23 mouse cellular contexts compared by ENCODE assay signal in genomic region chr16:4923996-4924395, GRCm38 (mm10). TPM values are rescaled to one million over a fixed set of nuclear protein-coding genes. Genes with fewer than 3 reads are reported as not detected.
DNase-seq lines count a peak whose midpoint lies in the region; ATAC-seq and TF ChIP-seq lines count a peak whose summit lies in the region.
"Had no signal": no experiment of that assay in that cellular context is flagged by ENCODE, and none has a peak within 500 bp of the region (broad histone marks: within the 10 kb centered on the region; RNA-seq: fewer than 3 reads in every experiment).

No protein-coding gene starts in this region.

- 88% methylated on average over 5 of the region's 5 CpGs for whole genome bisulfite sequencing in limb, embryonic 13.5 days
- WGBS in limb, embryonic 10.5 days = 91% methylated on average over 5 of the region's 5 CpGs
- 92% methylated on average over 5 of the region's 5 CpGs for WGBS in hindbrain, embryonic 16.5 days

- no peak overlapping the region for H3ac ChIP-seq in C2C12 (ENCODE audit: control insufficient read depth, insufficient read length, low read depth)
- no peak overlapping the region for H3ac ChIP-seq in myocyte (ENCODE audit: control insufficient read depth, insufficient read length)

- ATAC-seq in limb, embryonic 13.5 days (ENCODE audit: low FRiP score, low read depth) = 0 out of 2 replicates have a peak, but pooled peaks have one; percentile 24
- no peak for ATAC-seq in hindbrain, embryonic 16.5 days
- ATAC-seq: activated CD4-positive, CD25-positive, alpha-beta regulatory T cell, adult 4 months; CD4-positive, CD25-positive, alpha-beta regulatory T cell, adult 4 months; Patski had no signal

- peaks cover 87% of the 10 kb centered on the region for H3K36me3 ChIP-seq in limb, embryonic 13.5 days
- peaks cover 80% of the 10 kb centered on the region for H3K36me3 ChIP-seq in limb, embryonic 10.5 days
- H3K36me3 ChIP-seq in C2C12 (ENCODE audit: control insufficient read depth, insufficient read depth) = peaks cover 8% of the 10 kb centered on the region
- H3K36me3 ChIP-seq in myocyte (ENCODE audit: control insufficient read depth, insufficient read depth) = peaks cover 13% of the 10 kb centered on the region
- H3K36me3 ChIP-seq in hindbrain, embryonic 16.5 days (ENCODE audit: control insufficient read depth, insufficient read depth, low read length) = peaks cover 50% of the 10 kb centered on the region

- TF ChIP-seq CTCF in layer of hippocampus, adult 2 months (conservative IDR thresholded peaks at IDR 0.05) = no peak
- no peak for TF ChIP-seq CTCF in C2C12 (IDR thresholded peaks at IDR 0.05; ENCODE audit: control insufficient read depth, insufficient read depth, insufficient read length)

- H3K4me2 ChIP-seq in limb, embryonic 13.5 days (replicated peaks) = no peak overlapping the region
- no peak overlapping the region for H3K4me2 ChIP-seq in myocyte (ENCODE audit: low read depth)
- no peak overlapping the region for H3K4me2 ChIP-seq in hindbrain, embryonic 16.5 days (ENCODE audit: low read length)

- no peaks in the 10 kb centered on the region for H3K27me3 ChIP-seq in limb, embryonic 13.5 days
- no peaks in the 10 kb centered on the region for H3K27me3 ChIP-seq in limb, embryonic 10.5 days (ENCODE audit: low read depth, poor library complexity, severe bottlenecking)
- no peaks in the 10 kb centered on the region for H3K27me3 ChIP-seq in C2C12 (ENCODE audit: control insufficient read depth, insufficient read depth, insufficient read length)
- no peaks in the 10 kb centered on the region for H3K27me3 ChIP-seq in myocyte (ENCODE audit: control insufficient read depth, insufficient read depth, insufficient read length)
- H3K27me3 ChIP-seq in hindbrain, embryonic 16.5 days (replicated peaks; ENCODE audit: control insufficient read depth, insufficient read depth, low read length) = no peaks in the 10 kb centered on the region
- H3K27me3 ChIP-seq: CH12.LX, Patski had no signal

- TF ChIP-seq POLR2A in myocyte (IDR thresholded peaks at IDR 0.05; ENCODE audit: insufficient read length, low read depth) = no peak

- no peak overlapping the region for H3K4me3 ChIP-seq in layer of hippocampus, adult 2 months
- no peak overlapping the region for H3K4me3 ChIP-seq in limb, embryonic 13.5 days
- no peak overlapping the region for H3K4me3 ChIP-seq in limb, embryonic 10.5 days
- no peak overlapping the region for H3K4me3 ChIP-seq in C2C12 (ENCODE audit: insufficient read depth, poor library complexity, severe bottlenecking)
- H3K4me3 ChIP-seq in myocyte = no peak overlapping the region
- no peak overlapping the region for H3K4me3 ChIP-seq in hindbrain, embryonic 16.5 days (ENCODE audit: low read length)

- no peak overlapping the region for H3K9ac ChIP-seq in limb, embryonic 13.5 days
- no peak overlapping the region for H3K9ac ChIP-seq in hindbrain, embryonic 16.5 days (ENCODE audit: low read depth, low read length)

- DNase-seq in layer of hippocampus, adult 2 months (ENCODE audit: low spot score in 2 of 2) = no peak
- DNase-seq in layer of hippocampus, adult 9-10 months (ENCODE audit: low spot score) = no peak
- no peak for DNase-seq in limb, embryonic 10.5 days (ENCODE audit: low spot score)
- no peak for DNase-seq in adrenal gland, adult 2 months
- DNase-seq: adrenal gland, adult 8-10 months; adrenal gland, postnatal 10 days; adrenal gland, postnatal 14 days; adrenal gland, postnatal 25 days; adrenal gland, postnatal 36 days; B cell, adult 2 months; cerebellum, adult 11 months; cerebellum, adult 11-12 months; cerebellum, adult 18-20 months; cerebellum, adult 2 months had no signal

- no peaks in the 10 kb centered on the region for H3K9me3 ChIP-seq in limb, embryonic 13.5 days
- H3K9me3 ChIP-seq in limb, embryonic 10.5 days (replicated peaks) = no peaks in the 10 kb centered on the region
- no peaks in the 10 kb centered on the region for H3K9me3 ChIP-seq in hindbrain, embryonic 16.5 days (ENCODE audit: control insufficient read depth, low read length)
- H3K9me3 ChIP-seq: G1E had no signal

- no peaks in the 10 kb centered on the region for H3K4me1 ChIP-seq in limb, embryonic 13.5 days
- H3K4me1 ChIP-seq in limb, embryonic 10.5 days = no peaks in the 10 kb centered on the region
- no peaks in the 10 kb centered on the region for H3K4me1 ChIP-seq in hindbrain, embryonic 16.5 days (ENCODE audit: control insufficient read depth, insufficient read depth, low read depth, low read length)

- H3K79me3 ChIP-seq in C2C12 (ENCODE audit: low read depth) = no peaks in the 10 kb centered on the region

- H3K79me2 ChIP-seq in C2C12 (ENCODE audit: control insufficient read depth, insufficient read depth) = no peaks in the 10 kb centered on the region
- H3K79me2 ChIP-seq in myocyte (ENCODE audit: control insufficient read depth, insufficient read depth) = no peaks in the 10 kb centered on the region

- peak overlapping the region; percentile 36; the same call in 1 of the 2 replicates for H3K27ac ChIP-seq in layer of hippocampus, adult 2 months
- H3K27ac ChIP-seq in limb, embryonic 13.5 days = no peak overlapping the region
- no peak overlapping the region for H3K27ac ChIP-seq in limb, embryonic 10.5 days
- H3K27ac ChIP-seq in hindbrain, embryonic 16.5 days (ENCODE audit: low read depth, low read length) = no peak overlapping the region

TF ChIP-seq in C2C12, 6 proteins besides CTCF, POLR2A, EP300 and RAD21:
- TF ChIP-seq FOSL1 (IDR thresholded peaks at IDR 0.05; ENCODE audit: insufficient read depth, low read length, poor library complexity, severe bottlenecking) (no peak), MYOD1 (IDR thresholded peaks at IDR 0.05; ENCODE audit: control insufficient read depth, insufficient read length, low read depth) (peak; percentile 50)

TF ChIP-seq in myocyte, 11 proteins besides CTCF, POLR2A, EP300 and RAD21:
- TF ChIP-seq MYOD1 (IDR thresholded peaks at IDR 0.05; ENCODE audit: control insufficient read depth in 1 of 3, insufficient read length in 2 of 3, low read depth in 2 of 3) (peak; percentile 95 to 98 (median 97)), USF1 (IDR thresholded peaks at IDR 0.05; ENCODE audit: low read depth) (no peak), SRF (IDR thresholded peaks at IDR 0.05; ENCODE audit: control insufficient read depth, insufficient read length, low read depth) (no peak), TCF3 (IDR thresholded peaks at IDR 0.05; ENCODE audit: insufficient read length, low read depth) (peak; percentile 62), REST (IDR thresholded peaks at IDR 0.05; ENCODE audit: insufficient read depth, insufficient read length) (no peak), TCF12 (IDR thresholded peaks at IDR 0.05; ENCODE audit: insufficient read depth, poor library complexity, severe bottlenecking) (peak; percentile 34), MYOG (IDR thresholded peaks at IDR 0.05; ENCODE audit: control insufficient read depth in 1 of 3, insufficient read depth in 1 of 3, insufficient read length in 2 of 3, low read depth in 2 of 3) (peak in 2 of 3 experiments; percentile 65 to 91)

RNA-seq across cellular contexts. Expression of gene Nudt16l1, which starts 14.6 kb away (rescaled TPM):
- 10 to 100 TPM; 79.1 to 79.6 TPM for total RNA-seq in layer of hippocampus, adult 2 months (2021)
- 178 and 182 TPM in 2 replicates for polyA plus RNA-seq in limb, embryonic 13.5 days (2015; fragmentation: Nextera tagmentation; extraction: Ambion mirVana)
- polyA plus RNA-seq in limb, embryonic 10.5 days (2016; fragmentation: Nextera tagmentation; extraction: Ambion mirVana) = 156 and 167 TPM in 2 replicates
- polyA plus RNA-seq in C2C12 (2012; fragmentation: generic; extraction: Trizol) (59.6 TPM), myocyte (2012; fragmentation: generic; extraction: Trizol) (46.1 TPM)
- 132 and 137 TPM in 2 replicates for polyA plus RNA-seq in hindbrain, embryonic 16.5 days (2015; fragmentation: Nextera tagmentation; extraction: Ambion mirVana)
- total RNA-seq in adrenal gland, adult 2 months (2021) = 10 to 100 TPM; 50.6 to 67.6 TPM
- 125 and 130 TPM in 2 replicates for polyA plus RNA-seq in adrenal gland, adult 2 months (2012; rRNA removed)

RNA-seq across cellular contexts. Expression of gene Mgrn1, which starts 37.9 kb away (rescaled TPM):
- total RNA-seq in layer of hippocampus, adult 2 months (2021) = 100 to 1,000 TPM; 211 to 212 TPM
- polyA plus RNA-seq in limb, embryonic 13.5 days (2015; fragmentation: Nextera tagmentation; extraction: Ambion mirVana) = 98.9 and 102 TPM in 2 replicates
- polyA plus RNA-seq in limb, embryonic 10.5 days (2016; fragmentation: Nextera tagmentation; extraction: Ambion mirVana) = 68.0 and 84.5 TPM in 2 replicates
- polyA plus RNA-seq in C2C12 (2012; fragmentation: generic; extraction: Trizol) = 50.3 TPM
- 59.3 TPM for polyA plus RNA-seq in myocyte (2012; fragmentation: generic; extraction: Trizol)
- polyA plus RNA-seq in hindbrain, embryonic 16.5 days (2015; fragmentation: Nextera tagmentation; extraction: Ambion mirVana) = 133 and 140 TPM in 2 replicates
- 10 to 100 TPM; 79.3 to 87.4 TPM for total RNA-seq in adrenal gland, adult 2 months (2021)
- 134 and 157 TPM in 2 replicates for polyA plus RNA-seq in adrenal gland, adult 2 months (2012; rRNA removed)

RNA-seq across cellular contexts. Expression of gene Anks3, which starts 40.0 kb away (rescaled TPM):
- total RNA-seq in layer of hippocampus, adult 2 months (2021) = 10 to 100 TPM; 75.8 to 98.0 TPM
- 76.2 and 76.4 TPM in 2 replicates for polyA plus RNA-seq in limb, embryonic 13.5 days (2015; fragmentation: Nextera tagmentation; extraction: Ambion mirVana)
- 43.6 and 55.6 TPM in 2 replicates for polyA plus RNA-seq in limb, embryonic 10.5 days (2016; fragmentation: Nextera tagmentation; extraction: Ambion mirVana)
- polyA plus RNA-seq in C2C12 (2012; fragmentation: generic; extraction: Trizol) = 20.9 TPM
- polyA plus RNA-seq in myocyte (2012; fragmentation: generic; extraction: Trizol) = 25.2 TPM
- polyA plus RNA-seq in hindbrain, embryonic 16.5 days (2015; fragmentation: Nextera tagmentation; extraction: Ambion mirVana) = 68.6 and 71.5 TPM in 2 replicates
- total RNA-seq in adrenal gland, adult 2 months (2021) = 10 to 100 TPM; 30.8 to 33.9 TPM
- polyA plus RNA-seq in adrenal gland, adult 2 months (2012; rRNA removed) = 39.2 and 45.3 TPM in 2 replicates

RNA-seq across cellular contexts. Expression of gene Ubald1, which starts 43.9 kb away (rescaled TPM):
- total RNA-seq in layer of hippocampus, adult 2 months (2021) = 10 to 100 TPM; 95.8 to 96.4 TPM
- 41.1 and 42.1 TPM in 2 replicates for polyA plus RNA-seq in limb, embryonic 13.5 days (2015; fragmentation: Nextera tagmentation; extraction: Ambion mirVana)
- polyA plus RNA-seq in limb, embryonic 10.5 days (2016; fragmentation: Nextera tagmentation; extraction: Ambion mirVana) = 43.6 and 43.8 TPM in 2 replicates
- polyA plus RNA-seq in C2C12 (2012; fragmentation: generic; extraction: Trizol) (63.2 TPM), myocyte (2012; fragmentation: generic; extraction: Trizol) (79.5 TPM)
- polyA plus RNA-seq in hindbrain, embryonic 16.5 days (2015; fragmentation: Nextera tagmentation; extraction: Ambion mirVana) = 55.2 and 73.2 TPM in 2 replicates
- 10 to 100 TPM; 32.8 to 37.8 TPM for total RNA-seq in adrenal gland, adult 2 months (2021)
- polyA plus RNA-seq in adrenal gland, adult 2 months (2012; rRNA removed) = 59.7 and 68.0 TPM in 2 replicates
